Mouse (Mus musculus) telencephalon, adult 2 months (tissue): Measurements from ENCODE around the gene Dscaml1.

ENCODE experiments used
- DNase-seq: peaks from one replicate; pipeline ENCODE4 v3.0.0-alpha.2; 2011; ENCODE audit warnings: low read depth, low spot score

Gene Dscaml1

DNA sequence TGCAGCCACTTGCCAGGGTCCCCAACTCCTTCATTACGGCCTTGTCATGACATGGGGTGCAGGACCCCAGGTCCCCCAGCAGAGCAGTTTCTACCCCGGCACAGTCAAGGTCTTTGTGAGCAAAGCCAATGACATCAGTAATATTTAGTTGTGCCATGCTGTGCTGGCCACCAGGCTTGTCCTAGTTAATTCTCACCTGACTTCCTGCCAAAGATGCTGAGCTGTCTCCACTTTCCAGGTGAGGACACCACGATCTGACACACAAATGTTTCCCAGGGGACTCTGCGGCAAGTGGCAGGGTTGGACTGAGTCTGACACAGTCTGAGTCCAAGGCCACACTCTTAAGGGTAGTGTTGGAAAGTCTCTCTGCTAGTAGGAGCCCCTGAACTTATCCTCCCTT, at the start of gene Dscaml1:
Gene Dscaml1, plus strand, starts transcription at position 173 of the 400 bp plus-strand sequence.
- DNase-seq = no peak

DNA sequence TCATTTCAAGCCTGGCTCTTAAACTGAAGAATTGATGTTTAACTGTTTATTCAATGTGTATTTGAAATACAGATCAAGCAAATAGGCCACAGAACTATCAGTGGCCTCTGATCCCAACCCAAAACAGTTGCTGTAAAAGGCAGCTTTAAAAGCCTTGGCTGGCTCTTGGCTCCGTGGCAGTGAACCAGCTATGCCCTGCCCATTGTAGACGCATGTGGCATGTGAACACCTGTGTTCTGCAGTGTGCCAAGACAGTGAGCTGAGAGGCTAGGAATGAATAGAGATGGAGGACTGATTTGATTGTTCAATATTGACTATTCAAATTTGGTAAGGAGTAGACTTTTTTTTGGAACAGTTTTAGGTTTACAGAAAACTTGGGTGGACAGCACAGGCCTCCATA, 49.5 kb upstream of the Dscaml1 start:
- no peak for DNase-seq

GRCm38 (mm10) chr9:45380411-45381251, 45.8 kb upstream of the Dscaml1 start:
- no peak for DNase-seq

DNA sequence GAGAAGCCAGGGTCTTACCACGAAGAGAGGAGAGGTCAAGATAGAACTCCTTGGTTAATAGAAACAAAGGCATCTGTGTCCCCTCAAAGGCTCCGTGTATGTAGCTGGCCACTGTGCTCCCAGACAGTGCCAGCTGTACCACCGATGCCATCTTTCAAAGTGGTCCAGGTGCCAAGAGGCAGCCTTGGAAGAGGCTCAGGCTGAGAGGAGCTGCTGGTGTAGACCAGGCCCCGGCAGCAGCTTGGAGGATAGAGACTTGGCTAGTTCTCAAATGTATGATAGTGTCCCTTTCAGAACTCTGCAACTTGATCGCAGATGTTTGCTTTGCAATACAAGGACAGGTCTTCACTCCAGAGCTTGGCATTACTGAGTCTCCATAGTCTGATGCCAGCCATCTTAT, 44.1 kb upstream of the Dscaml1 start:
- DNase-seq = no peak

- no peak for DNase-seq
Observed at GRCm38 (mm10) chr9:45382834-45383233, 43.6 kb upstream of the Dscaml1 start.

GRCm38 (mm10) chr9:45383883-45384282, 42.5 kb upstream of the Dscaml1 start:
- no peak for DNase-seq

DNA sequence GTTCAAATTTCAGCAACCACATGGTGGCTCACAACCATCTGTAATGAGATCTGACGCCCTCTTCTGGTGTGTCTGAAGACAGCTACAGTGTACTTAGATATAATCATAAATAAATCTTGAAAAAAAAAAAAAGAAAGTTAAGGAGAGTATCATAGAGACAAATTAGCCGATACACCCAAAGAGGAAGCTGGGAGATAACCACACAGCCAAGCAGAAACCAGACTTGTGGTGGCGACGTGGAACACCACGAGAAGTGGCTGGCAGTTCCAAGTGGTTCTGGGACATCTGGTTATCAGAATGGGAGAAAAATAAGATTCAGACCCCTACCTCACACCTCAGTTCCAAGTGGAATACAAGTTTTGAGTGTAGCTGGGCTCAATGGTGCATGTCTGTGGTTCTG, 39.7 kb upstream of the Dscaml1 start:
- DNase-seq = no peak

GRCm38 (mm10) chr9:45388385-45388994, 37.9 kb upstream of the Dscaml1 start:
- peak; percentile 47 for DNase-seq

DNA sequence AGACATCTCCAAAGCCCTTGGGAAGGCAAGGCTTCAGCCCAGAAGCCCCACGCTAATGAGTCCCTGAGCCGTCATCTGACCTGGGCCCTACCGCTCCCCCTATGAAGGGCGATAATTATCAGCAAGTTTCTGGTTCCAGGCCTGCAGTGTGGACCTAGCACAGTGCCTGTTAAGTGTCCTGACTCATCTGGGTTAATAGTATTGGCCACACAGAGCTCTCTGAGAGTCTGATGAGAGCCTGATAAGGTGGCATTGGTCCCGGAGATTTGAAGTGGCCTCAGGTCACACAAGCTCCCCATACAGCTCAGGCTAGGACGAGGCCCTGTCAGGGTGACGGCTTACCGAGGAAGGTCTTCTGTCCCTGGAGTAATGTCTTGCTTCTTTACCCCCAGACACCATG, 36.8 kb upstream of the Dscaml1 start:
- no peak for DNase-seq

- no peak for DNase-seq
Observed at GRCm38 (mm10) chr9:45391299-45391698, 35.1 kb upstream of the Dscaml1 start.

DNA sequence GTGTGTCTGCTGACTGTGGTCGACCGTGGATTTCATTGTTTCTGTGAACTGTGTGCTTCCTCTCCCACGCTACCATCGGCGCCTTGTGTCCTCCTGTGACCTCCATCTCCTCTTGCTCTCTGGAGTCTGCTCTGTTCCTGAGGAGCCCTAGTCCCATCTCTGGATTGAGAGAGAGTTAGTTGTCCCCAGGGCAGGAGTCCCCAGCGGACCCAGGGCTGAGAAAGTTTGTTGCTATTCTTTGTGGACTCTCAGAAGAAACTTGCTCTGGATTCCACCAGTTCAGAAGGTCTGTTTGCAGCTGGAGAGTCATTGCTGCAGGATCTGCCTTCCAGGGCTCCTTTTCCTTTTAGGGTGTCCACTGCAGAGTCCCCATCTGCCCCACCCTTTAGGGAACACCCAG, 31.2 kb upstream of the Dscaml1 start:
- DNase-seq = no peak

DNA sequence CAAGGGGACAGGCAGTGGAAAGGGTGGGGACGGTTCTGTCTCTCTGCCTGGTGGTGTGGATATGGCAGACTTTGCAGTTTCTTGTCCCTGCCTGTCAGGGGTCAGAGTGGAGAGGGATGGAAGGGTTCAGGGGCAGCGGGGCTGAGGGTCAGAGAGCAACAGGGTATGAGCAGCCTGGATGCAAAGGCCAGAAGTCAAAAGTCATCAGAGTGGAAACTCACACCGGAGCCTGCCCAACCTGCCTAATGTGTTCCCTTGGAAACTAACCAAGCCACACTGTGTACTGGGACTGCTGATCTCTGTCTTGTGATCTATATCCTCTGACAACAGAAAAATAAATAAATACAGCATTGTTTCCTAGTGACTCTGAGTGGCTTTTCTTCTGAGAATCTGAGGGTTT, 30.6 kb upstream of the Dscaml1 start:
- DNase-seq = no peak

- DNase-seq = no peak
Observed at GRCm38 (mm10) chr9:45398336-45398735, 28.1 kb upstream of the Dscaml1 start.

GRCm38 (mm10) chr9:45399434-45399833, 27.0 kb upstream of the Dscaml1 start, which contains the start of gene Fxyd2:
Gene Fxyd2 (plus strand): TSS chr9:45399669.
- DNase-seq = no peak

- DNase-seq = no peak
Observed at GRCm38 (mm10) chr9:45401851-45402250, 24.6 kb upstream of the Dscaml1 start.

DNA sequence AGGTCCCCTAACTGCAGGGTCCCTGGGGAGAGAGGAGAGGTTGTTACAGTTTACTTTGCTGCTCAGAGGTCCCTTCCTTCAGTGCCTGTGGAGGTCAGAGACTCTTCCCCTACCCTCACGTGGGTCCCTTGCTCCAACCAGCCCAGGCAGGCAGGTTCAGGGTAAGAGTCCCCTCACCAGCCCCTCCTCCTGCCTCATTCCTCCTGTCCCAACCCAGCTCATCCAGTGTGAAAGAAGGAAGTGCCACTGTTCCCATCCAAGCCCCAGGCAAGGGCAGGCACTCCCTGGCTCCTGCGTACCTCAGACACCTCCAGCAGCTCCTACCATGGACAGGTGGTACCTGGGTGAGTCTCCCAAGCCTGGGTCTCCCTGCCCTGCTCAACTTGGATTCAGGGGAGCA, 23.5 kb upstream of the Dscaml1 start:
- no peak for DNase-seq

DNA sequence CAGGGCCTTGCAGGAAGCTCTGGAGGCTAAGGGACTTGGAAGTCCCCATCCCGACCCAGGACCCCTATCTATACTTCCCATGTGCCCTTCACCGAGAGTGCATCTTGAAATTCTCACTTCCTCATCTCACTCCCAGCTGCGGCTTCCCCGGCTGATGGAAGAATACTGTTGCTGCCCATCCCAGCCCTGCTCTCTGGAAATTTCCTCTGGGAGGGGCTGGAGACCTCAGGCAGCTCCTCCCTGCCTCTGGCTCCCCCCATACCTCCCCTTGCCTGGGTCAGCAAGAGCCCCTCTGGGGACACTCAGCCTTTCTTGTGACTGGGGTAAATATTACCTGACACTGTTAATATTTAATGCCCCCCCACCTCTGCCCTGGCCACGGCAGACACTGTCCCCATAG, 20.7 kb upstream of the Dscaml1 start:
- no peak for DNase-seq

DNA sequence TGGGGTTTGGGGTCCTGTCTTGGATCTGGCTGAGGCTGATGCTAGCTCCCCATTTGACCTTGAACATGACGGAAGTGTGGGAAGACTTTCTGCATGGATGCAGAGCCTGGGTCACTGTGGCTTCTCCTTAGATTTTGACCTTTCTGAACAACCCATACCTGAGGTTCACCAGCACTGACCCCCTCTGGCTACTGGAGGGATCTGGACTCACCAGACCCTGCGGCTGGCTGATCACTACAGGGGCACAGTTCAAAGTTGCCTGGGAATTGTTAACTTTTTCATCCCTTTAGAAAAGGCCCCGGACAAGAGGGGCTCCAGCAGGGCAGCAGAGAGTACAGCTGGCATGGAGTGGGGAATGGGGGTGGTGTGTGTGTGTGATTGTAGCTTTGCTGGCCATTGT, 19.6 kb upstream of the Dscaml1 start:
- no peak for DNase-seq

GRCm38 (mm10) chr9:45407706-45408675, 18.4 kb upstream of the Dscaml1 start:
- peak; percentile 68 for DNase-seq

DNA sequence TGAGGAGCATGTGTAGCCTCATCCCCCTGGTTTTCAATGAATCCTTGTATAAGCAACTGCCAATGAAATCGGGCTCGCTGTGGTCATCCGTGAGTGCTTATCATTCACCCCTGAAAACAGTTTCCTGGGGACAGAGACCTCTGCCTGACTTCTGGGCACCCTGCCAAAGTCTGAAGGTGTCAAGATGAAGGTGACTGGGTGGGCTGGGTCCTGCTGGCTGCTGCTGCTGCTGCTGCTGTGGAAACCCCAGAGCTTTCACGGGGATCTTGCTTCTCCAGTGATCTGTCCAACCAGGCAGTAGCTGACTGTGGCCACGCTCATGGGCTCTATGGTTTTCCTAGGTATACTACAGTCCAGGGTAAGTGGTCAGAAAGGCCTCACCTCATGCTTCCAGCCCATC, 16.2 kb upstream of the Dscaml1 start:
- no peak for DNase-seq

DNA sequence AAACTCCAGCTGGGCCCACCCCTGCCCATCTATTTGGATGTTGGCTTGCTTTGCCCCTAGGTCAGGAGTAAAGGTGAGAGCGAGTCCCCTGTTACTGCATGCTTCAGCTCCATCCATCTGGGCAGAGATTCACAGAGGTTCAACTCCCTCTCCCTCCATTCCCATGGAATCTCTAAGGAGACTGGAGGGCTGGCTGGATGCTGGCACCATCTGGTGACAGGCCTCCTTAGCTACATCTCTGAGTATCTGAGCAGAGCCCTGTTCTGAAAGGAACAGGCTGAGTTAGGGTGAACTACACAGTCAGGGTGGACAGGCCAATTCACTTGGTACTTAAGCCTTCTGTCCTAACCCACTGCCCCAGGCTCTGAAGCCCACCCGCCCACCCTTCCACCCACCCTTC, 15.8 kb upstream of the Dscaml1 start:
- no peak for DNase-seq

DNA sequence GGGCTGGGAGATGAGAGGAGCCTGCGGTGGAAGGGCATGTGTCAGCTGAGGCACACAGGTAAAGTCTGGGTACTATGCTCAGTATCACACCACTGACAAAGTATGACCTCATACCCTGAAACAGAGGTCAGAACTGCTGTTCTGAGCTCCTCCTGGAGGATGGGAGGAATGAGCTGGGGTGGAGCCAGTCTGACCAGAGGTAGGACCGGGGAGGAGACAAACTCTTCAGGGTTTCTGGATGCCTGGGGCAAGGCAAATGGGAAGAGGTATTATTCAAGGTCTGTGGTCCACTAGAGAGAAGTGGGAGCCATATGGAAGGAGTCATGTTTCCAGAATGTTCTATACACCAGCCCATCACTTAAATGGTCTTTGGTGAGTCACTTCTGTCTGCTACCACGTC, 15.3 kb upstream of the Dscaml1 start:
- DNase-seq = no peak
